Comparison of ENCODE assay signal across 8 mouse cellular contexts in the genomic region with DNA sequence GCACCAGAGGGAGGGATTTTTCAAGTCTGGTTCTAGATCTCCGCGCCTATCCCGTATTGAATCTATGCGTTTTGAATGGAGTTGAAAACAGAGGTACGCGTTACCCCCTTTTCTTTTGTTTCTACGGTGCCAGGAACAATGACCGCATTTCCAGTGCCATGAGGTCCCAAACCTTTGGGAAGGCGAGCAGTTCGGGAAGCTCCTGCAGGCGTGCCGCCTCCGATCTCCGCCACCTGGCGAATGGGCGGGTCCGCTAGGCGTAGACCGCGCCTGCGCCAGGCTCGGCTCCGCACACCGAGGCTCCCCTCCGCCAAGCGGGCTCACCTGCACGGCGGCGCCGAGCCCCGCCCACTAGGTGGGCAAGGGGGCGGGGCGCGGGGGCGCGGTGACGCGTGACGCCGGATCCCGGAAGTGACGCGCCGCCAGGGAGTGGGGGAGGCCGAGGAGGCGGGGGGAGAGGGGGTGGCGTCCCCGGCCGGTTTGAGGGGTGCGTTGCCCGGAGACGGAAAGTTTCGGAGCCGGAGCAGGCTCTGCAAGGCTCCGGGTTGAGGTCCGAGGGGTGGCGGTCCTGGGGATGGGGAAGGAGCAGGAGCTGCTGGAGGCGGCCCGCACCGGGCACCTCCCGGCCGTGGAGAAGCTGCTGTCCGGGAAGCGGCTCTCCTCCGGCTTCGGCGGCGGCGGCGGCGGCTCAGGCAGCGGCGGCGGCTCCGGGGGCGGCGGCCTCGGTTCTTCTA. TPM values are rescaled to one million over a fixed set of nuclear protein-coding genes. Genes with fewer than 3 reads are reported as not detected.
DNase-seq lines count a peak whose midpoint lies in the region; ATAC-seq and TF ChIP-seq lines count a peak whose summit lies in the region.

A gene (plus strand): TSS at position 419 of the 734 bp plus-strand sequence.

- H3K4me2 ChIP-seq in kidney, embryonic 16.5 days (replicated peaks; ENCODE audit: low read depth, low read length) = peak within 1 kb of the TSS; percentile 67
- peak within 1 kb of the TSS; percentile 98 for H3K4me2 ChIP-seq in liver, embryonic 12.5 days
- H3K4me2 ChIP-seq in stomach, embryonic 15.5 days = peak within 1 kb of the TSS; percentile 77

- H3K36me3 ChIP-seq in heart, embryonic 10.5 days = peaks cover 16% of the 10 kb centered on the region
- 0 out of 2 replicates have a peak, but pooled peaks cover 5% of the 10 kb centered on the region for H3K36me3 ChIP-seq in kidney, embryonic 16.5 days (ENCODE audit: insufficient read depth, low read length)
- peaks cover 14% of the 10 kb centered on the region for H3K36me3 ChIP-seq in liver, embryonic 12.5 days
- peaks cover 6% of the 10 kb centered on the region; the same call in 1 of the 2 replicates for H3K36me3 ChIP-seq in stomach, embryonic 15.5 days

- H3K9me3 ChIP-seq in heart, embryonic 10.5 days = no peaks in the 10 kb centered on the region
- H3K9me3 ChIP-seq in kidney, embryonic 16.5 days (ENCODE audit: low read length) = no peaks in the 10 kb centered on the region
- H3K9me3 ChIP-seq in liver, embryonic 12.5 days (replicated peaks) = no peaks in the 10 kb centered on the region
- H3K9me3 ChIP-seq in stomach, embryonic 15.5 days = no peaks in the 10 kb centered on the region

- TF ChIP-seq POLR2A in bone marrow macrophage, adult 2 months (IDR thresholded peaks at IDR 0.05; ENCODE audit: borderline replicate concordance, low read depth, low read length) = no peak
- TF ChIP-seq POLR2A in embryonic fibroblast, embryonic 13.5 days (IDR thresholded peaks at IDR 0.05; ENCODE audit: low read depth, low read length) = peak; percentile 54

- under 1% methylated on average over 72 of the region's 78 CpGs for WGBS in heart, embryonic 10.5 days
- WGBS in kidney, embryonic 16.5 days = under 1% methylated on average over 61 of the region's 78 CpGs
- WGBS in liver, embryonic 12.5 days (ENCODE audit: insufficient replicate concordance) = under 1% methylated on average over 73 of the region's 78 CpGs
- WGBS in stomach, embryonic 15.5 days = under 1% methylated on average over 75 of the region's 78 CpGs

- peak within 1 kb of the TSS; percentile 83 for H3K4me3 ChIP-seq in bone marrow macrophage, adult 2 months (ENCODE audit: insufficient read depth, low read length)
- peak within 1 kb of the TSS; percentile 84 for H3K4me3 ChIP-seq in embryonic fibroblast, embryonic 13.5 days (ENCODE audit: insufficient read depth, low read length)
- H3K4me3 ChIP-seq in heart, embryonic 10.5 days = peak within 1 kb of the TSS; percentile 90
- peak within 1 kb of the TSS; percentile 84 for H3K4me3 ChIP-seq in kidney, embryonic 16.5 days (ENCODE audit: low read length)
- peak within 1 kb of the TSS; percentile 91 for H3K4me3 ChIP-seq in liver, embryonic 12.5 days
- H3K4me3 ChIP-seq in stomach, embryonic 15.5 days (replicated peaks) = peak within 1 kb of the TSS; percentile 98

- peak; percentile 91 to 93 for DNase-seq in B cell, adult 2 months
- DNase-seq in heart, embryonic 10.5 days (ENCODE audit: low spot score) = peak; percentile 90
- peak; percentile 77 to 83 for DNase-seq in natural killer cell, adult 2 months (ENCODE audit: low spot score in 2 of 2)

- TF ChIP-seq CTCF in bone marrow macrophage, adult 2 months (IDR thresholded peaks at IDR 0.05; ENCODE audit: low read depth, low read length) = no peak
- no peak for TF ChIP-seq CTCF in embryonic fibroblast, embryonic 13.5 days (IDR thresholded peaks at IDR 0.05; ENCODE audit: borderline replicate concordance, insufficient read depth, low read length)

- peak within 1 kb of the TSS; percentile 95 for H3K27ac ChIP-seq in bone marrow macrophage, adult 2 months (ENCODE audit: insufficient read depth, low read depth, low read length)
- H3K27ac ChIP-seq in embryonic fibroblast, embryonic 13.5 days (ENCODE audit: insufficient read depth, low read length) = no peak within 1 kb of the TSS
- H3K27ac ChIP-seq in heart, embryonic 10.5 days = peak within 1 kb of the TSS; percentile 88
- peak within 1 kb of the TSS; percentile 81 for H3K27ac ChIP-seq in kidney, embryonic 16.5 days (ENCODE audit: low read length)
- H3K27ac ChIP-seq in liver, embryonic 12.5 days = peak within 1 kb of the TSS; percentile 89
- peak within 1 kb of the TSS; percentile 90 for H3K27ac ChIP-seq in stomach, embryonic 15.5 days

- peak within 1 kb of the TSS; percentile 86 for H3K9ac ChIP-seq in kidney, embryonic 16.5 days (replicated peaks; ENCODE audit: low read length)
- peak within 1 kb of the TSS; percentile 88 for H3K9ac ChIP-seq in liver, embryonic 12.5 days
- H3K9ac ChIP-seq in stomach, embryonic 15.5 days = peak within 1 kb of the TSS; percentile 82

- peak; percentile 91 for ATAC-seq in kidney, embryonic 16.5 days (ENCODE audit: low FRiP score, low TSS enrichment)
- peak; percentile 84 for ATAC-seq in liver, embryonic 12.5 days
- ATAC-seq in stomach, embryonic 15.5 days (ENCODE audit: insufficient read depth, low FRiP score, low read depth) = peak; percentile 90

- H3K4me1 ChIP-seq in bone marrow macrophage, adult 2 months (ENCODE audit: control insufficient read depth, insufficient read depth, low read length) = peaks cover 12% of the 10 kb centered on the region
- H3K4me1 ChIP-seq in embryonic fibroblast, embryonic 13.5 days (ENCODE audit: control insufficient read depth, insufficient read depth, low read length) = no peaks in the 10 kb centered on the region
- peaks cover 34% of the 10 kb centered on the region for H3K4me1 ChIP-seq in heart, embryonic 10.5 days
- H3K4me1 ChIP-seq in kidney, embryonic 16.5 days (ENCODE audit: insufficient read depth, low read length) = peaks cover 26% of the 10 kb centered on the region
- H3K4me1 ChIP-seq in liver, embryonic 12.5 days = peaks cover 34% of the 10 kb centered on the region
- H3K4me1 ChIP-seq in stomach, embryonic 15.5 days = peaks cover 19% of the 10 kb centered on the region

- no peaks in the 10 kb centered on the region for H3K27me3 ChIP-seq in heart, embryonic 10.5 days (ENCODE audit: insufficient read depth, poor library complexity, severe bottlenecking)
- H3K27me3 ChIP-seq in kidney, embryonic 16.5 days (ENCODE audit: insufficient read depth, low read length) = no peaks in the 10 kb centered on the region
- no peaks in the 10 kb centered on the region for H3K27me3 ChIP-seq in liver, embryonic 12.5 days (replicated peaks)
- H3K27me3 ChIP-seq in stomach, embryonic 15.5 days (replicated peaks) = no peaks in the 10 kb centered on the region

RNA-seq across cellular contexts. Expression of the gene that starts here (rescaled TPM):
- polyA plus RNA-seq in bone marrow macrophage, adult 2 months (2012; ENCODE audit: insufficient read depth, insufficient read length, missing spikeins) = 24.6 and 29.0 TPM in 2 replicates
- 9.9 and 12.7 TPM in 2 replicates for polyA plus RNA-seq in embryonic fibroblast, embryonic 13.5 days (2011; ENCODE audit: insufficient read length, low read depth, missing spikeins)
- 9.2 and 10.4 TPM in 2 replicates for polyA plus RNA-seq in heart, embryonic 10.5 days (2016; fragmentation: Nextera tagmentation; extraction: Ambion mirVana)
- 14.5 and 15.0 TPM in 2 replicates for polyA plus RNA-seq in kidney, embryonic 16.5 days (2015; fragmentation: Nextera tagmentation; extraction: Ambion mirVana)
- 6.7 and 7.5 TPM in 2 replicates for polyA plus RNA-seq in liver, embryonic 12.5 days (2016; fragmentation: Nextera tagmentation; extraction: Ambion mirVana)
- 14.9 and 18.4 TPM in 2 replicates for polyA plus RNA-seq in stomach, embryonic 15.5 days (2015; fragmentation: Nextera tagmentation; extraction: Ambion mirVana)
